Mouse (Mus musculus) liver, adult 2 months (tissue): ENCODE measurements at regions not wholly inside any gene's neighbourhood (a gene's known extent, or its start where the extent isn't known, plus 50 kb on each side); places are given as distances from the start of the nearest gene placed in this dataset.
"Not testable (repeated sequence)": the region's sequence is repeated elsewhere in the genome, so short reads cannot be mapped to it uniquely, and the experiment has no call there.

Source experiments
- CTCF ChIP-seq: fragments of 200-500 bp; IDR thresholded peaks from 2 replicates; pipeline ENCODE4 v1.5.1; 2011; ENCODE audit warnings: low read depth, low read length, control low read depth
- POLR2A ChIP-seq: fragments of 200-500 bp; IDR thresholded peaks from 2 replicates; pipeline ENCODE4 v1.6.1; 2011; ENCODE audit warnings: low read length, control low read depth; ENCODE audit not compliant: insufficient read depth; ENCODE audit errors: extremely low read depth

GRCm38 (mm10) chr10:7343736-7344135 lies 129.7 kb downstream of the Ulbp1 start:
- not testable (repeated sequence) for TF ChIP-seq POLR2A, CTCF
